Mouse (Mus musculus) forebrain, postnatal 0 days (tissue): ENCODE results near the gene Ctsw. TPM values are rescaled to one million over a fixed set of nuclear protein-coding genes. Genes with fewer than 3 reads are reported as not detected.

Source experiments
- ATAC-seq: fragments of 200-750 bp; cut with Nextera tagmentation; 2 replicates; pipeline ENCODE4 v1.8.0; 2017; ENCODE audit warnings: mild to moderate bottlenecking, moderate library complexity
- DNase-seq: peaks from one replicate; pipeline ENCODE4 v3.0.0-alpha.2; 2015
- H3K27ac ChIP-seq: fragments of 300-500 bp; sonication (generic); 2 replicates; pipeline ENCODE4 v1.5.1; 2014; ENCODE audit warnings: low read depth, mild to moderate bottlenecking, antibody characterized with exemption, low read length, moderate library complexity, mixed read lengths
- H3K27me3 ChIP-seq: fragments of 300-500 bp; sonication (generic); 2 replicates; pipeline ENCODE4 v1.6.1; 2014; ENCODE audit warnings: mild to moderate bottlenecking, low read length, mixed read lengths; ENCODE audit not compliant: insufficient read depth
- H3K36me3 ChIP-seq: fragments of 300-500 bp; sonication (generic); 2 replicates; pipeline ENCODE4 v1.6.1; 2014; ENCODE audit warnings: mild to moderate bottlenecking, moderate library complexity; ENCODE audit not compliant: insufficient read depth
- H3K4me1 ChIP-seq: fragments of 300-500 bp; sonication (generic); 2 replicates; pipeline ENCODE4 v1.6.1; 2014; ENCODE audit warnings: antibody characterized with exemption; ENCODE audit not compliant: insufficient read depth
- H3K4me2 ChIP-seq: fragments of 300-500 bp; sonication (generic); 2 replicates; pipeline ENCODE4 v1.6.1; 2014; ENCODE audit warnings: low read depth, mild to moderate bottlenecking, moderate library complexity
- H3K4me3 ChIP-seq: fragments of 300-500 bp; sonication (generic); 2 replicates; pipeline ENCODE4 v1.5.1; 2014; ENCODE audit warnings: low read depth, low read length, mixed read lengths
- H3K9ac ChIP-seq: fragments of 300-500 bp; sonication (generic); 2 replicates; pipeline ENCODE4 v1.6.1; 2014; ENCODE audit warnings: mild to moderate bottlenecking
- H3K9me3 ChIP-seq: fragments of 300-500 bp; sonication (generic); 2 replicates; pipeline ENCODE4 v1.6.1; 2016; ENCODE audit warnings: low read length
- CTCF ChIP-seq: sonication (generic); IDR thresholded peaks from 2 replicates; pipeline ENCODE4 v1.5.1; 2016; ENCODE audit warnings: antibody characterized with exemption, control low read depth, low read depth
- WGBS: fragments of 180-500 bp; shearing (Covaris S2); extraction: QIAGEN DNeasy Blood & Tissue Kit; methylation state at CpG from one replicate; pipeline ENCODE4 v1.1.7; 2014; 5-methylcytosine and 5-hydroxymethylcytosine counted together
- polyA plus RNA-seq: library from polyadenylated mRNA; unstranded; fragments of >200 nt; fragmentation: Nextera tagmentation; extraction: Ambion mirVana; gene quantifications from 2 replicates; pipeline ENCODE4 v1.2.1, GENCODE M21; 2015
- total RNA-seq: library from RNA; depleted of rRNA; stranded (reverse); fragments of >200 nt; gene quantifications from 2 replicates; pipeline ENCODE4 v1.2.3, GENCODE M21; 2014

Ctsw gene
- total and polyA plus RNA-seq, 2 experiments from 2014 or later: 1.7 to 2.3 TPM

DNA sequence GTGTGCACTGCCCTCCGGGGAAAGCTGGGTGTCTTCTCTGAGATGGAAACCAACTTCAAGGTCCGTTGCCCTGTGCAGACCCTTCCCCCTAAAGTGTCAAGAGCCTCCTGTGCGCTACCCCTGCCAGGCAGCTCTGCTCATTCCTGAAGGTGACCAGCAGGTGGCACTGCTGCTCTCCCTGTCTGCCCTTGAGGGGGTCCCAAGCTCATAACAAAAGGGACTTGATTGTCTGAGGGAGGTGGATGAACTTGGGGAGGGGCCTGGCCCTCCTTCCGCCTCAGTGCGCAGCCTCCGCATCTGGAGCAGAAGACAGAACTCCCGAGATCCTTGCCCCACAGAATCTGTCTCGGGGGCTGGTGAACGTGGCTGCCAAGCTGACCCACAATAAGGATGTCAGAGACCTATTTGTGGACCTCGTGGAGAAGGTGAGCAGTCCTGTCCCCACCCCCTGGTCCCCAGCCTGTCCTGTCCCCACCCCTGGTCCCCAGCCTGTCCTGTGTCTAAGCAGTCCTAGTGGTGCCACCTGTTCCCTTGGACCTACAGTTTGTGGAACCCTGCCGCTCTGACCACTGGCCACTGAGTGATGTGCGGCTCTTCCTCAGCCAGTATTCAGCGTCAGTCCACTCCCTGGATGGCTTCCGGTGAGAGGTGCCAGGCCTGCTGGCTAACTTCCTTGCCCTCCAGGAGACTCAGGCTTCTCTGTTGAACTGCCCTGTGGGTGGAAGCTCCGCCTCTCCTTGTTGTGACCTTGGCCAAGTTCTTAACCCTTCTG lies 4.3 kb downstream of the Ctsw start:
- Histone ChIP-seq H3K4me1 (peaks cover 15% of the 10 kb centered on the region), H3K27ac (peak overlapping the region; percentile 64), H3K4me3 (peak overlapping the region; percentile 29), H3K9ac (peak overlapping the region; percentile 47), H3K9me3 (no peaks in the 10 kb centered on the region), H3K4me2 (peak overlapping the region; percentile 51), H3K36me3 (peaks cover 41% of the 10 kb centered on the region), H3K27me3 (no peaks in the 10 kb centered on the region)
- peak; percentile 86 for DNase-seq
- ATAC-seq: peak; percentile 70
- TF ChIP-seq CTCF: peak; percentile 94
- 31% methylated on average over 15 of the region's 15 CpGs for WGBS

DNA sequence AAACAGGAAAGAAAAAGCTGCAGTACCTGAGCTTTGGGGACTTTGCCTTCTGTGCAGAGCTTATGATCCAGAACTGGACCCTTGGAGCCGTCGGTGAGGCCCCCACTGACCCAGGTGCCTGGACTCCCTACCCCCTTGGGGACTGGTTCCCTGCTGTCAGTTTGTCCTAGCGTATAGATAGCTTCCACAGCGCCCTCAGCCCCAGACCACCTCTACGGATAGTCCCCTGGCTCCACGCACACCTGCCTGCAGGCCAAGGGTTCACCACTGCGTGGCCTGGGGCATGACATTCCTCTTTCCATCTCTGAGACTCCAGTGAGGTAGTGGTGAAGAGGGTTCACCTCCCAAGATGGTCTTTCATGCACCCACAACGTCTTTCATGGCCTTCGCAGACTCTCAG lies 5.1 kb downstream of the Ctsw start:
- no peaks in the 10 kb centered on the region for H3K9me3 ChIP-seq
- TF ChIP-seq CTCF: no peak
- H3K4me3 ChIP-seq: no peak overlapping the region
- no peak overlapping the region for H3K4me2 ChIP-seq
- 92% methylated on average over 9 of the region's 9 CpGs for WGBS
- no peaks in the 10 kb centered on the region for H3K27me3 ChIP-seq
- no peak overlapping the region for H3K9ac ChIP-seq
- peaks cover 41% of the 10 kb centered on the region for H3K36me3 ChIP-seq
- peaks cover 16% of the 10 kb centered on the region for H3K4me1 ChIP-seq
- H3K27ac ChIP-seq: no peak overlapping the region
- ATAC-seq (no peak), DNase-seq (no peak)

DNA sequence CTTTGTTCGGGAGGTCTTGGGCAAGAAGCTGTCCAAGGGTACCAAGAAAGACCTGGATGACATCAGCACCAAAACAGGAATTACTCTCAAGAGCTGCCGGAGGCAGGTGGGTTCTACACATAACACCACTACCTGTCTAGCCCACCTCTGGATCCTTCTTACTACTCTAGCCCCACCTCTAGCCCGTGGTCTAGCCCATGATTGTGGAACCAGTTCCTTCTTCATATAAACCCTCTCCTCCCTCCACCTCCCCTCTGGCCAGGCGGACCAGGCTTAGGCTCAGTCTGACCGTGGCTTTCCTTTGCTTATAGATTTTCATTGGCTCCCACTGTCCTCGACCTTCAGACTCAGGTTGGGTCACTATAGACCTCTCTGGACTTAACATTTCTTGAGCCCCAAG lies 6.9 kb downstream of the Ctsw start:
- TF ChIP-seq CTCF: no peak
- H3K9ac ChIP-seq: peak overlapping the region; percentile 77; the same call in 1 of the 2 replicates
- 82% methylated on average over 6 of the region's 6 CpGs for WGBS
- H3K36me3 ChIP-seq: peaks cover 33% of the 10 kb centered on the region
- no peaks in the 10 kb centered on the region for H3K27me3 ChIP-seq
- H3K4me2 ChIP-seq: peak overlapping the region; percentile 93
- DNase-seq (no peak), ATAC-seq (no peak)
- H3K27ac ChIP-seq: no peak overlapping the region
- peak overlapping the region; percentile 88 for H3K4me3 ChIP-seq
- no peaks in the 10 kb centered on the region for H3K9me3 ChIP-seq
- H3K4me1 ChIP-seq: peaks cover 23% of the 10 kb centered on the region

DNA sequence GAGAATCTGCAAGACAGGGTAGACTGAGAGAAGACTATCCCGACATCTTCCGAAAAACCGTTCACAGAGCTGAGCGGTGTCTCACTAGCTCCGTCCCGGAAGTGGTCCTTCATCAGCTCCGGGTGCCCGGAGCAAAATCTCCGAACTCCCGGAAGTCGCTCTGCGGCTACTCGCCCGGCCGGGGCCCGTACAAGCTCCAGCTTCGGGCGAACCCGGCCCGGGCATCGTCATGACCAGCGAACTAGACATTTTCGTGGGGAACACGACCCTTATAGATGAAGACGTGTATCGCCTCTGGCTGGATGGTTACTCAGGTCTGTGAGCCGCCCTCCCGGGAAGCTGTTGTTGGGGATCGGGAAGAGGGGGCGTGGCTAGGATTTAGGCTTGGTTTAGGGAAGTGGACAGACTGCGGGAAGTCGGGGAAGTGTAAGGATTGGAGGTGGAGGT lies 7.8 kb downstream of the Ctsw start, which contains the start of gene Fibp:
Fibp (plus strand) TSS at position 151 of the 447 bp plus-strand sequence.
- Histone ChIP-seq H3K36me3 (peaks cover 23% of the 10 kb centered on the region), H3K4me1 (peaks cover 30% of the 10 kb centered on the region), H3K9me3 (no peaks in the 10 kb centered on the region), H3K27ac (peak within 1 kb of the TSS; percentile 81), H3K4me3 (peak within 1 kb of the TSS; percentile 88), H3K4me2 (peak within 1 kb of the TSS; percentile 93), H3K27me3 (no peaks in the 10 kb centered on the region), H3K9ac (peak within 1 kb of the TSS; percentile 77)
- peak; percentile 70 for ATAC-seq
- peak; percentile 94 for DNase-seq
- no peak for TF ChIP-seq CTCF
- 2% methylated on average over 32 of the region's 32 CpGs for WGBS

- peaks cover 33% of the 10 kb centered on the region for H3K4me1 ChIP-seq
- no peaks in the 10 kb centered on the region for H3K9me3 ChIP-seq
- DNase-seq: no peak
- ATAC-seq: no peak
- peak overlapping the region; percentile 77 for H3K9ac ChIP-seq
- H3K27me3 ChIP-seq: no peaks in the 10 kb centered on the region
- peaks cover 17% of the 10 kb centered on the region for H3K36me3 ChIP-seq
- peak overlapping the region; percentile 88 for H3K4me3 ChIP-seq
- peak overlapping the region; percentile 93 for H3K4me2 ChIP-seq
- peak overlapping the region; percentile 81 for H3K27ac ChIP-seq
- TF ChIP-seq CTCF: no peak
- 30% methylated on average over 3 of the region's 3 CpGs for WGBS
Observed at GRCm38 (mm10) chr19:5459896-5460295, 8.4 kb downstream of the Ctsw start.

DNA sequence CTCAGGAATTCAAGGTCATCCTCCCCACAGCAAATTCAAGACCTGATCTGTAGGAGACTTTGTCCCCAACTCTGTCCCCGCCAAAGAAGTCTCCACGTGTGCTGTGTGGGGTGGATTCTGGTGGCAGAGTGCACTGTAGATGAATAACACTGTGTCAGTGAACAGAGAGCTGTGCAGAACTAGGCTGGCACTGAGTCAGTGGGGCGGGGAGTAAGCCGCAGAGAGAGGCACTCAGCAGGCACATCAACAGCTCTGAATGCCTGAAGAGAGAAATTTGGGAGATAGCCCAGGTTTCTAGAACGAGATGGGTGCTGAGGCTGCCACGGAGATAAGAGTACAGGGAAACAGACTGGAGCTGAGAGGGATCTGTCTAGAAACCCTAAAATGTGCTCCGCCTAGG lies 9.3 kb downstream of the Ctsw start:
- TF ChIP-seq CTCF: no peak
- Histone ChIP-seq H3K4me3 (no peak overlapping the region), H3K4me2 (no peak overlapping the region), H3K27ac (no peak overlapping the region), H3K27me3 (no peaks in the 10 kb centered on the region), H3K36me3 (peaks cover 20% of the 10 kb centered on the region), H3K9me3 (no peaks in the 10 kb centered on the region), H3K4me1 (peaks cover 33% of the 10 kb centered on the region), H3K9ac (no peak overlapping the region)
- 69% methylated on average over 7 of the region's 7 CpGs for WGBS
- DNase-seq (no peak), ATAC-seq (no peak)

GRCm38 (mm10) chr19:5457746-5458442 lies 10.4 kb downstream of the Ctsw start, which contains the start of gene Ccdc85b:
Gene Ccdc85b (minus strand): TSS chr19:5457894.
- Histone ChIP-seq H3K27me3 (no peaks in the 10 kb centered on the region), H3K4me1 (peaks cover 33% of the 10 kb centered on the region), H3K4me3 (peak within 1 kb of the TSS; percentile 85), H3K36me3 (peaks cover 15% of the 10 kb centered on the region), H3K4me2 (peak within 1 kb of the TSS; percentile 96), H3K9me3 (no peaks in the 10 kb centered on the region), H3K9ac (peak within 1 kb of the TSS; percentile 96), H3K27ac (peak within 1 kb of the TSS; percentile 98)
- WGBS: 15% methylated on average over 14 of the region's 14 CpGs
- DNase-seq (no peak), ATAC-seq (peak; percentile 5)
- TF ChIP-seq CTCF: no peak
